Mouse (Mus musculus): Measurements from ENCODE around the gene Ifit2. TPM values are rescaled to one million over a fixed set of nuclear protein-coding genes. Genes with fewer than 3 reads are reported as not detected.
A peak's percentile ranks its signal among the peaks of the same experiment; 100 is the strongest.
"Not testable (repeated sequence)": the region's sequence is repeated elsewhere in the genome, so short reads cannot be mapped to it uniquely, and the experiment has no call there.

Ifit2 gene
- total RNA-seq, 4 experiments from 2014 or later: 0.46 to 1.3 (median 0.79) TPM

DNA sequence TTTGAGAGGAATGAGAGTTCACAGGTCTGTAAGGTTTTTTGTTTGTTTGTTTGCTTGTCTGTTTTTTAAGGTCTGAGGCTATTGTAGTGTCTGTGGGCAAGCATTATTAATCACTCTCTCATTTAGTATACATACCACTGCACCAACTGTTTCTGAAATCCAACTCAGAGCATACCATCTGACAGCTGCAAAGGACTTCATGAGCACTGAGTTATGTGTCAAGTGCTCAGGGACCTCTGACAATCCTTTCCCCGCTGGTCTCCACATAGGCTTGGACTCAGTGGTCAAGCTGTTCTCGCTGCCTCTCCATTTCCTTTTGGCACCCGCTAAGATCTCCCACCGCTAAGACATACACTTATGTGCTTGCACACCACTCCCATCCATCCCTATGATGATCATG lies 4.3 kb upstream of the Ifit2 start:
- no peak for DNase-seq (ENCODE audit: low spot score in 2 of 2)

DNA sequence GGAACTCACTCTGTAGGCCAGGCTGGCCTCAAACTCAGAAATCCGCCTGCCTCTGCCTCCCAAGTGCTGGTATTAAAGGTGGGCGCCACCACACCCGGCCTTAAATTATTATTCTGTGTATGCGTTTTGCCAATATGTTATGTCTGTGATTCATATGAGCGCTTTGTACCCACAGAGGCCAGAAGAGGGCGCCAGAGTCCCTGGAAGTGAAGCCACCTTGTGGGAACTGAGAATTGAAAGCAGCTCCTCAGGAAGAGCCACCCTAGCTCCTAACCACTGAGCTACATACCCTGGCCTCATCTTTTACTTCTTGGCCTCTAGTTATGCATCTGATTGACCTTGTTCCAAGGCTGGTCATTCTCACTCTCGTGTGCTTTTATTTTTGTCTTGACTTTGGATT lies 2.5 kb upstream of the Ifit2 start:
- DNase-seq (ENCODE audit: low spot score in 2 of 2): peak; percentile 59 to 67

DNA sequence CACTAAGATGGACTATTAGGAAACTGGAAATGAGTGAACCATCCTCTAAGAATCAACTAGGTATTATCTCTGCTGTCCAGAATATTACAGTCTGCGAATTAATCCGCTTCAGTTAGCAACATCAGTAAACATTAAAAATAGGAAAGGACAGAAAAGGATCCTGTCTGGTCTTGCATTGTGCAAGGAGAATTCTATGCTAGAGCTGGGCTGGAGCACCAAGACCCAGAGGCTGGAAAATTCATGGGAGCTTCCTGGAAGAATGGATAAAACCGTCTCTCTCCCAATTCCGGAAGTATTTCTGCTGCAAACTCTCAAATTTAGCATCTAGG lies 325 bp upstream of the Ifit2 start:
- DNase-seq (ENCODE audit: low spot score in 2 of 2): no peak

DNA sequence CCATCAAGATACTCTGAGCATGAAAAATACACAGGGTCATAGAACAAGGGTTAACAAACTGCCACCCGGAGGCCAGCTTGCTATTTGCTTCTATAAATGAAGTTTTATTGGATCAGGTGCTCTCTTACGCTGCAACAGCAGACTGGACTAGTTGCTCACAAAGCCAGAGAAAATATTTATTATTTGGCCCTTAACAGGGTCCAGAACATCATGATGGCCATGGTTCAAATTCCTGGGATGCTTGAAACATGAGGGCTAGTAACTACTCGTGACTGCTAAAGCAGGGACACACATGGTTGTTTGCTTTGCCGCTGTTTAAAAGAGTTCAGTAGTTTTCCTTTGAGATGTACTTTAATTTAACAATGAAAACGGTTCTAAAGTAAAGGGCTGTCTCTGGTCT lies 1.5 kb downstream of the Ifit2 start:
- peak in 1 of 2 experiments; percentile 18 for DNase-seq (ENCODE audit: low spot score in 2 of 2)

DNA sequence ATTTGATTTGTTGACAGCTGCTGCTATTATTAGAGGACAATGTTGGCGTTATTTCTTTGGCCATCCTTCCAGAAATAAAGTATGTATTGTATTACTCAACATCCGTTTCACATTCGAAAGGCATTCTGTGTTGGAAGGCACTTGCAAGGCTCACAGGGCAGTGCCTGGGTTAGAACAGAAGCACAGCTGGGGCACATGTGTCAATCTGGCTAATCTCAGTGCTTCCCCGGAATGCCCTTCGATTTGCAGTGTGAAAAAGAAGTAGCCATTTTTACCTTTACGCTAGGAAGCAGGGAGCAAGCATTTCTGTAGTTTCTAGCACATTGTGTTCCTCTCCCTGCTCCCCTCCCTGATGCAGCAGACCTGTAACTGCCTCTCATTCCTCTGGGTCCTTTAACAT lies 2.5 kb downstream of the Ifit2 start:
- no peak for DNase-seq (ENCODE audit: low spot score in 2 of 2)

DNA sequence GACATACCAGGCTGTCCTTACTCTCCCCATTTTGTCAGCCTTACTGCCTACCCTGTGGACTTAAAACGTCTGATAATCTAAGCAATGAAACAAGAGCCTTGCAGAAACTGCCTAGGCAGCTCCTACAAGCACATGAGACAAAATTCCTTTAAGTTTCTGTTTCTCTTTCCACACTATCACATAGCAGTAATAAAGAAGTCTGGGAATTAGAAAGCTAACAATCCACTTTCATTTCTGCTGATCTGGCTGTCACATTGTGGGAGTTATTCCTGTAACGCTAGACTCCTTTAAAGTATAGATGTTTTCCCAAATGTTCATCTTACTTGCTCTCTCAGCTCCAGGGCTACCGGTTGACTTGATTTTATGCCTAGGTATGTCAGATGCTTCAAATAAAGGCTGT lies 3.0 kb downstream of the Ifit2 start:
- no peak for DNase-seq (ENCODE audit: low spot score in 2 of 2)

DNA sequence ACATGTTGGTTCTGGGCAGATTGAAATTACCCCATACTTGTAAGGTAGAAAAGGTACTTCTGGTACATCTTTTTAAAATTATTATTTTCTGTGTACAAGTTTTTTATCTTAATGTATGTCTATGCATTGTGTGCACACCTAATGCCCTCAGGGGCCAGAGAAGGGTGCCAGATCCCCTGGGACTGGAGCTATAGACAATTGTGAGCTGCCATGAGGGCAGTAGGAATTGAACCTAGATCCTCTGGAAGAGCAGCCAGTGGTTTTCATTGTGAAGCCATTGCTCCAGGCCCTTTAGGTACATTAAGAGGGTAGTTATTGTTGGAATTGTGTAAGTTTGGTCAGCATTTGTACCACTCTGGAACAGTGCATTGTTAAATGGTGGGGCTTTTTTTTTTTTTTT lies 3.6 kb downstream of the Ifit2 start:
- DNase-seq (ENCODE audit: low spot score in 2 of 2): no peak

DNA sequence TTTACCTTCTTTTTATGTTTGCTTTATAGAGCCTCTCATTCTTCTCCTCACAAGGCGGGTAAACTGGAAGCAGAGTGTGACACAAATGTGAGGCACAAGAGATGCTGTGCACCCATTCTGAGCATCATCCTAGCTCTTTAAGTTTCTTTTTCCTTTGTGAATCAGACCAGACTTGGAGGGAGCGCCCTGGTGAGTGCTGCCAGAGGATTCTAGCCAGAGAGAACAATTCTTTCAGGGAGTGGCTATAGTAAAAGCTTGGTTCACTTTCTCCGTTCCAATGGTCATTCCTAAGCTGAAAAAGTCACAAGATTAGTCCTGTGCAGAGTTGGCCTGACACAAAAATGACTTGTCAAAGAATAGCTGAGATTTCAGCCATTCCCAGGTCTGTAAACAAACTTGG lies 6.1 kb downstream of the Ifit2 start:
- peak; percentile 12 to 22 for DNase-seq (ENCODE audit: low spot score in 2 of 2)

DNA sequence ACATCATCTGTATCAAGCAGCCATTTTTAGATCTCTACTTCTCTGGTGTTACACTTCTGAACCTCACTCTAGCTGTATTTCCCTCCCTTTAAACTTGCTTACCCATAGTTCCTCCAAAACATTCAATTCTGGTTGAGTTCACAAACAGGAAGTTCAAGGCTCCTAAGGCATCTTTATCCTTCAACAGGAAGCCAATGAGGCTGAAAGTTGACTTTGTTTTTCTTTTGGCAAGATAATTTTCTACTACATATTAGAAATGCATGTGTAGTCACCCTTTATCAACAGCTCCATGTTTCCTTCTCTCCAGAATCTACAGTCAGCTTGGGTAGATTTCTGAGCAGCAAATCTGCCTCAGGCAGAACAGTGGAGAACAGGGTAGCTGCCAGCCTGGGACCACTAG lies 12.1 kb downstream of the Ifit2 start:
- DNase-seq (ENCODE audit: low spot score in 2 of 2): no peak

DNA sequence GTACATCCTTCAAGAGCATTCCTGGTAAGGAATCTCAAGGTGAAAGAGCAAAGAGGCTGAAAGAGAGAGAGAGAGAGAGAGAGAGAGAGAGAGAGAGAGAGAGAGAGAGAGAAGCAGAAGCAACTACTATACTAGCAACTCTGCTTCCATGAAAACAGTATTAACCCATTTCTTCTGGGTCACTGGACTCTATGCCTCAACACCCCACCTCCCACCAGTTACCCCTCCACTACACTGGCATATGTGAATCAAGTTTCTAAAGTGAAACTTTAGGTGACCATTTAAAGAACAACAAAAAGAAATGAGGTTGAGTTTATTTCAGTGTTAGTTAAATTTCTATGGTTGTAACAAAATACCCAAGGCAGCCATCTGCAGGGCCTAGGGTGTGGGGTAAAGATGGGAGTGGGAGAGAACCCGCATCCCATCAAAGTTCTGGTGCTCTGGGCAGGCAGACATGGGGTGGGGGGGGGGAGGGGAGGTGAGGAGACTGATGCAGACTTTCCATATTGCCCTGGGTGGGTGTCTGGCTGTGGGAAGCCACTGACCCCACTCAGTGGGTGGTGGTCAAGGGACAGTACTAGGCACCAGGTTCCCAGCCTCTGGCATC lies 15.8 kb downstream of the Ifit2 start:
- DNase-seq (ENCODE audit: low spot score in 2 of 2): no peak

DNA sequence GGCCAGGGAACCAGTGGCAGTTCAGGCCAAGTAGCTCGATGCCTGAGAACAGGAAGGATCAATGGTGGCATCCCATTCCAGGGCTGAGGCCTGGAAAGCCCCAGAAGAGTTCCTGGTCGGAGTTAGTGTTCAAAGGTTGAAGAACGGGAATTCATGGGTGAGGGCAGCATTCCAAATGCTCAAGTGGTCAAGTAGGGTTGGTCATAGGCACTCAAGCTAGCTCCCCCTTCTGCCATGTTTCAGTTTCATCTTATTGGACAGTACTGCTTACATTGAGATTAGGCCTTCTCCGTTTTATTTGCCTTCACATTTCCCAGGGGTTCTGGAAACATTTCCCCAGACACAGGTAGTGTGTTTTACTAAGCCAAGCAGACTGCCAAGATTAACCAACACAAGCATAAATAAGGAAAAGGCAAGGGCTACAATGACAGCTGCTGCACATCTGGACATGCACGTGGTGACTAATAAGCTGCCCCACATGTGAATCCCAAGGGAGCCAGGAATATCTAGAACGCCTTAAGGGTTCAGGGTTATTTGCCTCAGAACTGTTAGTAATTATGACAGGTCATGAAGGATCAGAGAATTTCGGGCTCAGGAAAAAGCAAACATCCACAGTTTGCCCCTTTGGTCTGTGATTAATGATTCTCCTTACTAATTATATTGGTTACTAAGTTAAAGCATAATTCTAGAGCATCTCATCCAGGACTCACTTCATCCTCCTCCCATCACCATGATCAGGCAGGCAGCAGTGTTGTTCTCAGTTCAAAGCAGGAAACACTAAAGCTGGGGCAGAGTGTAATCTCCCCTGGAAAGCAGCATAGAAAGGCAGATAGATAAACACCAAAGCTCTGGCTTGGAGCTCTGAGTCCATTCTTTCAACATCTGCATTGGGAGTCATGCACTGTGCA lies 18.7 kb downstream of the Ifit2 start:
- no peak for DNase-seq (ENCODE audit: low spot score in 2 of 2)

DNA sequence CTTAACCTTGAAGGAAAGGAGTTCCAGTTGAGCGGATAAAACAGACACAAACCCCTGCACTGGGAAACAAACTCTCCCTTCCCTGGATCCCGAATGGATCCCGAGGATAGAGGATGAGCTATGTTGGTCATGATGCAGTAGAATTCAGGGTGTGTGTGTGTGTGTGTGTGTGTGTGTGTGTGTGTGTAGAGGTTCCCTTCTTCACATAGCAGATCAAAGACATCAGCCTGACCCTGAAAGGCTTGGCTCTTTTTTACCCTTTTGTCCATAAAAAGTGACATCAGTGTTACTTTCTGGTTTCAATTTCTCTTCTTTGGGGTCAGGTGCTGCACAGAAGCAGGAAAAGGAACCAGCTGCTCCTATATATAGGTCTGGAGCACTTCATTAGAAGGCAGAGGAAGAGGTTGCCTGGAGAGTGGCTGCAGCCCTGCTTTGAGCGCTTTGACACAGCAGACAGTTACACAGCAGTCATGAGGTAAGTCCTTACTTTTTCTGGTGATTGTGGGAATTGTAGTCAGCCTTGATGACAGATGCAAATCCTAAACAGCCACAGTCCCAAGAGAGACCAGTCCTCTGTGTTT lies 19.5 kb downstream of the Ifit2 start:
- DNase-seq (ENCODE audit: low spot score in 2 of 2): no peak

DNA sequence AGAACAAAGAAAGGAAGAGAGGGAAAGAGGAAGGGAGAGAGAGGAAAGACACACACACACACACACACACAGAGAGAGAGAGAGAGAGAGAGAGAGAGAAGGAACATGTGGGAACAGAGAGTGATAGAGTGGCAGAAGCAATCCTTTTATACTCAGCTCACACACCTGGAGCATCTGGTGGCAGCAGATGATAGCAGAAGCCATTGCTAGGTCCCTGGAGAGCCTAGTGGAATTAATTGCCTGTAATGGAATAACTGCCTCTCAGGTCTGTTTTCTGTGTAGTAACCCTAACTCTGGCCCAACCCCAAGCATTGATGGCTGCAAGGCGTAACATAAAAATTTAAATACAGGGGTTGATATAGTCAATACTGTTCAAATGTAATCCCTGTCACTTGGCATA lies 20.6 kb downstream of the Ifit2 start:
- DNase-seq (ENCODE audit: low spot score in 2 of 2): no peak

DNA sequence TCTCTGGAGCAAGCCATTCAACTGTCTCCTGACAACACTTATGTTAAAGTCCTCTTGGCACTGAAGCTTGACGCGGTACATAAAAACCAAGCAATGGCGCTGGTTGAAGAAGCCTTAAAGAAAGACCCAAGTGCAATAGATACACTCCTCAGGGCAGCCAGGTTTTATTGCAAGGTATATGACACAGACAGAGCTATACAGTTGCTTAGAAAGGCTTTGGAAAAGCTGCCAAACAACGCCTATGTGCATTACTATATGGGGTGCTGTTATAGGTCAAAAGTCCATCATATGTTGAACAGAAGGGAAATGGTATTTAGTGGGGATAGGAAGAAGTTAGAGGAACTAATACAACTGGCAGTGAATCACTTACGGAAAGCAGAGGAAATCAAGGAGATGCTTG lies 23.2 kb downstream of the Ifit2 start:
- no peak for DNase-seq (ENCODE audit: low spot score in 2 of 2)

DNA sequence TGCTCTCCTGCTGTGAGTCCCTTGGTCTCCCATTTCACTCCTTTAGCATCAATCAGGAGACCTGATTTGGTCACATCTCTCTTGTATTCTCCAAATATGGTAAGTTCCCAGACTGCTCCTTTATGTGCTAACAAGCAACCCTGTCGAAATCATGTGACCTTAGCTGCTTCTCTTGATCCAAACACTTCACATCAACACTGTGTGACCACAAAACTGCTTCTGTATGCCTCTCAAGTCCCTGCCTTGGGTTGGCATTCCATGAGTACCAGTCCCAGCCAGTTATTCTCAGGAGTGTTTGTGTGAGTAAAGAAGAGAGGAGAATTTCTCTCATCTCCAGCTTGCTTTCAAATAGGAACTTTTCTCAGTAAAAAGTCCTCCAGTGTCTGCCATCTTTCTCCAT lies 26.6 kb downstream of the Ifit2 start:
- no peak for DNase-seq (ENCODE audit: low spot score in 2 of 2)

DNA sequence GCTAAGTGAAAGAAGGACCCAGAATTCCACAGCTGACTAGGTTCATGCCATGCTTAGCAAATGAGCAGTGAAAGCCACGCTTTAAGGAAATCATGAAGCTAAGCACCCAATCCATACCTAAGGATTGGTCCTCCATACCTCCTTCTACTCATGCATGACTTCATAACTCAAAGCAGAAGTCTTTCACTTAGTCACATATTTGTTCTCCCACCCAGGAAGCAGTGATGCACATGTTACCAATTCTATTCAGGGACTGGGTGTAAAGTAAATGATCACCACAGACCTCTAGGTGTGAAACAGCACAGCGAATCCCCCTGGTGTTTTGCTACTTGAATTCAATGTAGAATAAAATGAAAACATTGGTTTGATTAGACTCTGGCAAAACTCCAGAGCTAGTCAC lies 32.2 kb downstream of the Ifit2 start:
- DNase-seq (ENCODE audit: low spot score in 2 of 2): not testable (repeated sequence)

DNA sequence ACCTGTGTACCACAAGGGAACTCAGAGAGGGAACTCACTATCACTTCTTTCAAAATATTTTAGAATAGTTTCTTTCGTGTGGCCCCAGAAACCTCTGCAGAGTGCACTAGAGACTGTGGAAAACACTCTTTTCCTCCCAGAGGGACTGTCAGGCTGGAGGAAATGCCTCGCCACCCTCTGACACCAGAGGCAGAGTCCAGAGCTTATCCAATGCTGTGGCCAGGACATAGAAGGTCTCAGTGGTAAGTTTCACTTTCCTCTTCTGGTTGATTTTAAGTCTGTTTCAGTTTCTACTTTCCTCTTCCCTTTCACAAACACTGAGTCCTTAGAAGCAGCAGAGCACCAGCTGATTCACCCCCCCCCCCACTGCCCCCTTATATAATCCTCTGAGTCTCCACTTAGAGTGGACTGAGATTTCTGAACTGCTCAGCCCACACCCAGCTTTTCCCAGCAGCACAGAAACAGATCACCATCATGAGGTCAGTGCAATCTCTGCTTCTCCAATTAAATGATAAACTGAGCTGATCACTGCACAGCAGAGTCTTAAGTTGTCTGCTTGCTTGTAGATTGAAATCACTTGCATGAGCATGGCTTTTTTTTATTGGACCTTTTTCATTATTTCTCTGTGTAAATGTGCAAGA lies 32.8 kb downstream of the Ifit2 start, which contains the start of gene Ifit3:
TSS of gene Ifit3 (plus strand) at position 406 of the 641 bp plus-strand sequence.
- not testable (repeated sequence) for DNase-seq (ENCODE audit: low spot score in 2 of 2)

DNA sequence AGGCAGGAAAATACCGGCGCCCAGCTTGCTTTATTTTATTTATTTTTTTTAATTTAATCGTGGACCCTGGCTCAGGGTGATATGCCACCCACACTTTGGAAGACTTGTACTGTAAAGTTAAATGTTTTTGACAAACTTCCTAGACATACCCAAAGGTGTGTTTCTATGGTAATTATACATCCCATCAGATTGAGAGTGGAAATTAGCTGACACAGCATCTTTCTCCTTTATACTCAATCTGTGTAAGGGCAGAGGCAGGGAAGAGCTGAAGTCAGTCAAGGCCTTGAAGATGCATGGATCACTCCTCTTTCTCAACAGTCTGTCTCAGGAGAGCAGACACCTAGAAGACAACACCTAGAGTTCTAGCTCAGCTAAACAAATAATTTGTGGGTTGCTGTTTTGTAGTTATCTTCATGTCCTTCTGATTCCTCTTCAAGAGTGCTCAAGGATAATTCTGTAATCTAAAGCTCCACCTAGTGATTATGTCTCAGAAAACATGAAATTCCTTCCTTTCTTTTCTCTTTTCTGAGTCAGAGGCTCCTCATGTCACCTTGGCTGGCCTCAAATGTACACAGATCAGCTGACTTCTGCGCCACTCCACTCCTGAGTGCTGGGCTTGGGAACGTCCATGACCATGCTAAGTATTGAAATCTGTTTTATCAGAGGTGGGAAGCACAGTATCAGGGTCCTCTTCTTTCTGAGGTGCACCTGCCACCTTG lies 35.4 kb downstream of the Ifit2 start:
- not testable (repeated sequence) for DNase-seq (ENCODE audit: low spot score in 2 of 2)

DNA sequence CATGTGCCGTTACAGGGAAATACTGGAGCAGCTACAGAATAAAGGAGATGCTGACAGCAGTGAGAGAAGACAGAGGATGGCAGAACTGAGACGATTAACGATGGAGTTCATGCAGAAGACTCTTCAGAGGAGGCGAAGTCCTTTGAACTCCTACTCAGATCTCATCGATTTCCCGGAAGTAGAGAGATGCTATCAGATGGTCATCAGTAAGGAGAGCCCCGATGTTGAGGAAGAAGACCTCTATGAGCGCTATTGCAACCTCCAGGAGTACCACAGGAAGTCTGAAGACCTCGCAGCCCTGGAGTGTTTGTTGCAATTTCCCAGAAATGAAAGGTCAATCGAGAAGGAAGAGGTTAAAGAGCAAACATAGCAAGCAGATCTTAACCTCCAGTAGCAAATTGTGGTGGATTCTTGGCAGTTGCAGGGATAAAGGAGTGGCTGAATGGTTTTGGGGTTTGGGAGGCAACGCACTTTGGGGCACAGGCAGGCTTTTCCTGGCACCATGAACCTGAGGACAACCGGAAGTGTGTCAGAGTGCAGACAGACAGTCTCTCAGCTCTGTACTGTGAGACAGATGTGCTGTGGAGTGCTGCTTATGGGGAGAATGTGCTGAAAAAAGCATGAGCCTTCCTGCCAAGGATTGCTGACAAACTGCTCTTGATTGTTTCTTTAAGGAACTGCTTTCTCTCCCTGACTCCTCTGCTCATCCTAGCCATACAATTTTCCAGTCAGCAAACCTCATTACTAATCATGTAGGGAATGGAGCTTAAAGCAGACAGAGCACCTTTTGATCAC lies 37.6 kb downstream of the Ifit2 start:
- not testable (repeated sequence) for DNase-seq (ENCODE audit: low spot score in 2 of 2)

DNA sequence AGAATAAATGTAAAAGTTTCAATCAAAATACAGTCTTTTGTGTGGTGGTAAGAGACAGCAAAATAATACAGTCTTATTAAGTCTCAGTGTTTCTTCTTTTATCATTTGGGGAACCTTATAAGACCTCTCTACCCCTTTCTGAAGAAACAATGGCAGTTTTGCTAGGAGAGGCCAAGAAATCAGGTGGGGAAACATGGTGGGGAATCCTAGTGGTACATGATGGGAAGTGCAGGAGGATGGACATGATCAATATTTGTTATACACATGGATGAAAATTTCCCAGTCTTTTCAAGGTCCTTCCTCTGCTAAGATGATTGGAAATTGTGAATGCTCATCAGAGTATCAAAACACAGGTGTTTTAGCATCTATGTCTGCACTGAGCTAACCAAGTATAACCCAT lies 38.5 kb downstream of the Ifit2 start:
- DNase-seq (ENCODE audit: low spot score in 2 of 2): no peak

DNA sequence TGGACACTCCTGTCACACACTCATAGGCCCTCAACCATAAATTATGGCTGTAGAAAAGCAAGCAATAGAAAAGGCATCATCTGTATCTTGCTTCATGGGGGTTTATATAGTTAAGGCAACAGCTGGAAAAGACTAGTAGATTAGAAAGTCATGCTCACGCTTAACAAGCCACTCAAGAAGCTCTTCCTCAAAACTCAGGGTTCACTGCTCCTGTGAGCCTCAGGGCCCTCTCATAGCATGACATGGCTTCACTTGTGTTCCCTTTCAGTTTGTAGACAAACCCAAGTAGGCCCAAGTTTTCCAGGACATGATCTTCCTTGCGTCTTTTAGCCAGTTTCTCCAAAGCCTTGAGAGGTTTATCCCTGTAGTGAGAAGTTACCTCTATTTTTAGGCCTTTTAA lies 43.0 kb downstream of the Ifit2 start:
- DNase-seq (ENCODE audit: low spot score in 2 of 2): no peak

Data from gastrocnemius, adult 8-10 months (tissue).